Mouse (Mus musculus): ENCODE results near the gene Rnf145.

Rnf145 gene

DNA sequence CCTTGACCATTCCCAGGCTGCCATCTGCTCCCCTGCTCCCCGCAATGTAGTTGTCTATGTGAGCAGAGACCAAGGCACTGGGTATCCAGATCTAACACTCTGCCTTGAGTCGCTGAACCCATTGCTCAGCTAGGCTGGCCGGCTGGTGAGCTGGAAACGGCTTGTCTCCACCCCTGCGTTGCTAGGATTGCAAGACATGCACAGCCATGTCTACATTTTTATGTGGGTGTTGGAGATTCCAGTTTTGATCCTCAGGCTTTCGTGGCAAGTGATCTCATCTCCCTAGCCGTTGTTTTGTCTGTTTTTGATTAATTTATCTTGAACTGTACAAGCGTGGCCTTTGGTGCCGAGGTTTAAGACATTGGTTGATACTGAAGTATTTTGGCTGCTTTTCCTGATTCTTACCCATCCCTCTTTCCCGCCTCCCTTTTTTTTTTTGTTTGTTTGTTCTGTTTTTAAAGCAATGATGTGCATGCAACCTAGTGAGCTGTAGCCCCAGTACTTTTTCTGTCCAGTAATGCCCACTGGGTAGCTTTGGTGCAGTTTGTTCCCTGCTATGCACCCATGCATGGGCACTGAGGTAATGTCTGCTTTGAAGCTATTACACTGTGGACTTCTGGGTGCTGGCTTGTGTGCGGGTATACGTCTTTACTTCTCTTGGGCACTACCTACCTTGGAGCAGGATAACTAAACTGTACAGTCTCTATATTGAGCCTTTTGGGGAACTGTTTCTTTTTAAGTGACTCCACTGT lies 16.4 kb downstream of the Rnf145 start:
- no peak for DNase-seq (ENCODE audit: low read depth, low spot score)

DNA sequence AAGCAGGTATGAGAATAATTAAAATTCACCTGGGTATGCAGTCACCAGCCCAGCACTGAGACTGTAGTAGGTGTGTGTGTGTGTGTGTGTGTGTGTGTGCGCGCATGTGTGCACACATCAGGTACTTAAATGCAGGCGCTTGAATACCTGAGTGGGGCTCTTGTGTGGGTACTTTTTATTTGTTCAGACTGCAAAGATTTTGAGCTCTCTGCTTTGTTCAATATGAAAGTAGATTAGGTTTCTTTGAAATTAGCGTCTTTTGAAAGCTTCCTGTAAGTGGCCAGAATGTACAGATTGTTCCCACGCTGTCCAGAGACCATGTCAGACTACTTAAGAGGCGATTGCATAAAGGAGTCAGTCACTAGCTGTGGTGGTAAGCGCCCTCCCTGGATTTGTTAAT lies 18.6 kb downstream of the Rnf145 start:
- DNase-seq (ENCODE audit: low read depth, low spot score) = no peak

DNA sequence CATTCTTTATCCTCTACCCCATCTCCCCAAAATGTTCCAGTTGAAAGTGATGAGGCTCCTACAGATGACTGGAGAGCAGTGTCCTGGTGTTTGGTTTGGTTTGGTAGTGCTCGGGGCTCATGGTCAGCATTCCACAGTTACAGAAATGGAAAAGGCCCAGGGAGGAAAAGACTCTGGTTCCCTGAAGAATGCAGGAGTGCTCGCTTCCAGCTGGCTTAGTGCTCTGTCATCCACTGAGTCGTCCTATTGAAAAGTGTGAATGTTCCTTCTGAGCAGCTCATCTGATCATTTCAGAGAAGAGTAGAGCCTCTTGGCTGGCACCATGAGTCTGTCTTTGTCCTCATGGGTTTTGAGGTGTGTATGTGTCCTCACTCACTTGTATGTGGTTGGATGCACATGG lies 19.3 kb downstream of the Rnf145 start:
- no peak for DNase-seq (ENCODE audit: low read depth, low spot score)

DNA sequence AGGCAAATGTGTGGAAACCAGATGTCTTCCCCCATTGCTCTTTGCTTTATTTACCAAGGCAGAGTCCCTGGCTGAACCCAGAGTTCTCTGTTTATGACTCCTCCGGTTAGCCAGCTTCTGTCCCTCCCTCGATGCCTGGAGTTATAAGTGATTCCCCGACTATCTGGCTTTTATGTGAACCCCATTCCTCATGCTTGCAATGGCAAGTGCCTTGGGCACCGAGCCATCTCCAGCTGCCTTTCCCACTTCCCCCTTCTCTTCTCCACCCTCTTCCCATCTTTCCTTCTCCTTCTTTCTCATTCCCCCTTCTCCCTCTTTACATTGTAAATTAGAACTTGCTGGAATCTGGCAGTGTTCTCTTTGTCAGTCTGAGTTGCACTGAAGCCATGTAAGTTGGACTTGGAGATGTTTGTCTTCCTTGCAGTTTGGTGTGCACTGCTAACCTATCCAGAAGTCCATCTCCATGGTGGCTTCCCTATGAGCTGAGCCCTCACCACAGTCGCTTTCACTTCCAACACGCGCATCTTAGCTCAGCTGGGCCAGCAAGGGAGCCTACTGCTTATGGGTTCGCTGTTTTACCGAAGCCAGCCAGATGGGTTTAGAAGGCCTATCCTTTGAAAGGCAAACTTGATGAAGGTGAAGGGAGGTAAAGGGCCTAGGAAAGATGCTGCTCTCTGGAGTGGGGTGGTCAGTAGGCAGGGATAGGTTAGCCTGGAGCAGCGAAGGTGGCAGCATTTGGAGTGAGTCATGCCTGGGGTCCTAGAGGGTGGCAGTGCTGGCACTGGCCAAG lies 19.9 kb downstream of the Rnf145 start:
- no peak for DNase-seq (ENCODE audit: low read depth, low spot score)

DNA sequence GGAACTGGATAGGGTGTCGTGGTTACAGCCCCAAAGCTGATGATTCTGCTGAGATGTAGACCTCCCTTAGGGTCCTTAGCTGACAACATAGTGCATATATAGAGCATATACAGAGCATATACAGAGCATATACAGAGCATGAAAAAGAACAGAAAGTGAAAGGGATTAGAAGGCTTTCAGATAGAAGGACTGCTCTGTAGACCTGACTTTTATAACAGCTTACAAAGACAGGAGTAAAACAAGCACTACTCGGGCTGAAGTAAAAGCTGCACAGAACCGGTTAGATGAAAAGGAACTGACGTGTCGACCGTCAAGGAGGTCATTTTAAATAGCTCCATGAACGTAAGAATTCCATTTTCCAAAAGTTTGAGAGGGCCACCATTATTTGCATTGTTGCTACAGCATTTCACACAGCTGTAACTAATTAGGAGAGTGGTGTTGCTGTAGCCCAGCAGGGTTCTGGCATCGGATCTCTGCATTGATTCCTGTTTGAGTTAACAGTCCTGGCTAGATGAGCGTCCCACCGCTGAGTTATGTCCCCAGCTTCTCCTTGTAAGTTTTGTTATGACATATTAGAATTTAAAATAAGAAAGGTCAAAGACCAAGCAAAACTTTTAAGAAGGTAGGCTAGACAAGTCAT lies 20.6 kb downstream of the Rnf145 start:
- DNase-seq (ENCODE audit: low read depth, low spot score) = no peak

DNA sequence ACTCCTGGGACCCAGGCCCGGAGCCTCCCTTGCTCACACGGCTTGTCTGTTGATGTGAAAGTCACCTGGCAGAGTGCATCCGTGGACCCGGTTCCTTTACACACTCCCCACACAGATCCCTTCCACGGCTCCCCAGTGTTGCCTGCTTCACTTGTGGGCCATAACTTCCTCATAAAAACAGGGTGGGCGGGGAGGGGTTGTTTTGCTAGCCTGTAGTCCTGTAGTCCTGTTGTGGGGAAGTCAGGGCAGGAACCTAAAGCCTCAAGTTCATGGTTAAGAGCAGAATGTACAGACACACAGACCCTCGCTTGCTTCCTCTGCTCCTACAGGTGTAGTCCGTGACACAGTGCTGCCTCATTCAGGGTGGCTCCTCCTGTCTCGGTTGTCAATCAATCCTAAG lies 21.5 kb downstream of the Rnf145 start:
- DNase-seq (ENCODE audit: low read depth, low spot score) = no peak

DNA sequence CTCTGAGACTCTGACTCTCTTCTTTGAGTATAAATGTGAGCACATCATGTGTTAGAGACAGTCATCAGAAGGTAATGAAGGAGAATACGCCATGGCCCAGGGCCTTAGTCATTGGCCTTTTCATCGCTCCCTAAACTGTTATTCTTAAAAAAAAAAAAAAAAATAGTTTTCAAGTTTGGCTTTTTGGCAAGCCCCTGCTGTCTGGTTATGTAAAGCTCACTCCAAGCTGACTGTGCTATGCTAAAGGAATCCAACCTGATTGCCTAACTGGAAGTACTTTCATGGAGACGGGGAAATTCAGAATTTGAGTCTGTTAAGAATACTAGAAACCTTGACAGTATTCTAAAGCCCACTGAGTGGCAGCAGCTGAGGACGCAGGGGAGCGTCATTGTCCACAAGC lies 22.5 kb downstream of the Rnf145 start:
- no peak for DNase-seq (ENCODE audit: low read depth, low spot score)

DNA sequence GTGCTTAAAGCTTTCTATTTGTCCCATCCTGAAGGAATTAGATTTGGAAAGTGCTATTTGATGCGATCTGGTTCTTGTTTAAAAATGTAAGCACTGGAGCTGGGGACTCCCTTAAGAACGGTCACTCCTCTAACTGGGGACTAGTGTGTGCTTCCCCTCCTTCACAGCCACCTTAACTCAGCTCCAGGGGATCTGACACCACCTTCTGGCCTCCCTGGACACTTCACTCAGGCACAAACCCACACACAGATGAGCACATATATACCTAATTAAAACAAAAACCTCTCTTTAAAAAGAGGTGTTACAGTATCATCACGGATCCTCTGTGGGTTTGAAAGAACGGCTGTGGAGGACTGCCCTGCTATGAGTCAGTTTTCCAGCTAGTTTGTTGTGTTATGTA lies 23.0 kb downstream of the Rnf145 start:
- DNase-seq (ENCODE audit: low read depth, low spot score) = no peak

DNA sequence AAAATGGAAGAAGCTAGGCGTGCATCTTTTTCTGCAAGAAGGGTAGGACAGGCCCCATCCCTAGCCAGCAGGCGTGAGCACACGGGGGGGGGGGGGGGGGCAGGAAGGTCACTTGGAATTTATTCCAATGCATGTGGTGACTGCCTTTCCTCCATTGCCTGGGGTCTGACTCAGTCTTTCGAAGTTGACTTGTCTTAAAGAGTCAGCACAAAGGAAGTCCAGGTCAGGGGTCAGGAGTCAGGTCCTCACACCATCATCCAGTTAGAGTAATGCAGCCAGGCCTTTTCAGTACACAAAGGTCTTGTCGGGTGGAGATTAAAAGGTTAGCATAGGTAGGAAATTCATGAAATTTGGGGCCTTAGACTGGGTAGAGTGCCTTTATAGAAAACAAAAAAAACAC lies 24.8 kb downstream of the Rnf145 start:
- no peak for DNase-seq (ENCODE audit: low read depth, low spot score)

DNA sequence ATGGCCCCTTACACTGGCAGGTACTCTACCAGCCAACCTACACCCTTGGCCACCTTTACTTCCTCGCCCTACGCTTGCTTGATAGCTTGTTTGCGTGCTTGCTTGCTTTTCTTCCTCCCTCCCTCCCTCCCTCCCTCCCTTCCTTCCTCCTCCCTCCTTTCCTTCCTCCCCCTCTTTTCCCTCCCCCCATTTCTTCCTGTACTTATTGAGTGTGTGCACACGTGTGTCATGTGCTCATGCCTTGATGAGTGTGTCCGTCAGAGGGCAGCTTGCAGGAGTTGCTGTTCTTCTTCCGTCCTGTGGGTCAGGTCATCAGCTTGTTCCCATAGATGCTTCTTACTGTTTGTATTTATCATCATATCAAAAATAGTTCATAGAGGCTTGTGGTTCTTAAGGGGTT lies 25.2 kb downstream of the Rnf145 start:
- no peak for DNase-seq (ENCODE audit: low read depth, low spot score)

DNA sequence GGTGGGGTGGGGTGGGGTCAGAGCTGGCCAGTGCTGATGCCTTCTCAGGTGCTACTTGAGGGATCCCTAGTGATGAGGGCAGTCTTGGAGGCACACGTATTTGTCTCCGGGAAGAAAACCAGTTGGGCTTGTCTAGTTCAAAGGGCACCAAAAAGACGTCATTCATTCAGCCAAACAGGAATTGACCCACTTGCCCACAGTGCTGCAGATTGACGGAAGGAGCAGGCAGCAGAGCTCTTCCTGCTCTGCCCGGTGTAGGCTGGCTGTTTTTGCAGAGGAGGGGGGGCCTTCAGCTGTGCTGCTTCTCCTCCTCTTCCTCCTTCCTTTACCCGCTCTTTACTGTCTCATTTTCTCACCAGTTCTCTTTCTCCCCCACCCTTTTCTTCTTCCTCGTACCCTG lies 26.4 kb downstream of the Rnf145 start:
- DNase-seq (ENCODE audit: low read depth, low spot score) = no peak

DNA sequence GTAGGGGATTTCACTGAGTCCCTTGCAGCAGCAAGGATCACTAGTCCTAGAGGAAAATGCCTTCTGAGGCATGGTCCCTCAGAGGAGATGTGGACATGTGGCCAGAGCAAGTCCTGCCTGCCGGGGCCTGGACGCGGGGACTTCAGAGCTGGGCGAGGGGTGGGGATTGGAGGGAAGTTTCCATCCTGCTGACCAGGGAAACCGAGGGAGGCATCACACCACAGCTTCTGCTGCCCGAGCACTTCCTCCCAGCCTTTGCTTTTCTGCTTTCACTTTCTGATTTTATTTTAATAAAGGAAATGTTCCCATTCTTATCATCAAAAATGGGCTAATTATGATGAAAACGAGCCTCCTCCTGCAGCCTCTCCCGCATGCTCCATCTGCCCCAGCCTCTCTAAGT lies 27.5 kb downstream of the Rnf145 start:
- no peak for DNase-seq (ENCODE audit: low read depth, low spot score)

DNA sequence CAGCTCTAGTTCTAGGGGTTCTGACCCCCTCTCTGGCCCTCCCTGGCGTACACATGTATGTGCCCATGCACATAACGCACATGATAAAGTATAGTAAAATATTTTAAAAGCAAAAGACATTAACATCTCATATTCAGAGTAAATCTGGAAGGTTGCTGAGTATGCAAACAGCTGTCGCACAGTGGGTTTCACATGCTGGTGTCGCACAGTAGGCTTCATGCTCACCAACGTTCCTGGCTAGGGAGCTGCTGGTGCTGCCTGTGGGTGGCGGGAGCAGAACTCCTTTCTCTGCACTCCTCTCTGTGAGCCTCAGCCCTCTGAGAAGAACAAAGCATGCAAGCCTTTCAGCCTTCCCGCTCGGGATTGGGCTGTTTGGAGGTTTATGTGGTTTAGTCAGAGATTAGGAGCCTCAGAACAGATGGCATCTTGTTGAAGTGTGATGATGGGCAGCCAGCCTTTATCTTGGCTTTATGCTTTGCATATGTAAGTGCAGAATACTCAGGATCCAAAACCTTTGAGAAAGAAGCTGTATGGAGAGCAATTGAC lies 29.0 kb downstream of the Rnf145 start:
- DNase-seq (ENCODE audit: low read depth, low spot score) = no peak

DNA sequence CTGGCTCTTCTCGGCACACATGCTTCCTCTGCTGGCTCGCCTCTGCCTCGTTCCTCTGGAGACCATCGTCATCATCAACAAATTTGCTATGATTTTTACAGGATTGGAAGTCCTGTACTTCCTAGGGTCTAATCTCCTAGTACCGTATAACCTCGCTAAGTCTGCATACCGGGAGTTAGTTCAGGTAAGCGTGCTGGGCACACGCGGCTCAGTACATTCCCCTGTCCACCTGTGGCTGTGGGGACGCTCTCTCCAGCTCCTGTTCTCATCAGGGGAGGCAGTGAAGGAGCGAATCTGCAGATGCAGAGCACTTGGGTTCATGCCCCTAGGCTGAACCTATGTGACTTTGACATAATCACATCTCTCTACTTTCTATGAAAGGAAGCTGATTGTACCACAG lies 30.1 kb downstream of the Rnf145 start:
- DNase-seq (ENCODE audit: low read depth, low spot score) = no peak

DNA sequence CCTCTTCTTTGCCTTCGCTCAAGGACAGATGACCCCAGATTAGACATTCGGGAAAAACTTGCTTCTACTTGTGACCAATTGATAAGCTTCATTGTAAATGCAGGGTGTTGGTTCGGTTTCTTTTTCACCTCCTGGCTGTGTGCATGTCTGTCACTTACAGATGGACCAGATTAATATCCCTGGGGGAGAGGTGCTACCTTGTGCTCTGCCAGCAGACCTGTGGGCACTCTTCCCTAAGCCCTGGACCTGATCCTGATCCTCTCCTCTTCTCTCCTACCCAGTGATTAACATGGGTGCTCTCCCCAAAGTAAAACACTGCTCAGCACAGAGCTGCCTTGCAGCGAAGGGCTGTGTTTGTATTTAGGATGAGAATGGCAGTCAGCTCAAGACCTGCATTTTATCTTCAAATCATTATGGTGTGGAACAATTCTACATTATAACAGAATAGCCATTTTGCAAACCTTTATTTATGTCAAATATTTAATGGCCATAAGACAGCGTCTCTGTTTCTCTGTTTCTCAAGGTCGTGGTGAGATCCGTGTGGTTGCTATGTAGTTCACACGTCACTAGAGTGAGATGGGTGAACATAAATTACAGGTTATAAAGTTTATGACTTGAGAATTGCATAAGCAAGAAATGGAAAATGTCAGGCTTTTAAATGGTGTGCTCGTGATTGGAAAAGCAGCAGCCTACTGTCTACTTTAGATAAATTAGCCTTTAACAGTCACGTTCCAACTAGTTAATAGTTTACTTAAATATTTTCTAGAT lies 30.9 kb downstream of the Rnf145 start:
- no peak for DNase-seq (ENCODE audit: low read depth, low spot score)

DNA sequence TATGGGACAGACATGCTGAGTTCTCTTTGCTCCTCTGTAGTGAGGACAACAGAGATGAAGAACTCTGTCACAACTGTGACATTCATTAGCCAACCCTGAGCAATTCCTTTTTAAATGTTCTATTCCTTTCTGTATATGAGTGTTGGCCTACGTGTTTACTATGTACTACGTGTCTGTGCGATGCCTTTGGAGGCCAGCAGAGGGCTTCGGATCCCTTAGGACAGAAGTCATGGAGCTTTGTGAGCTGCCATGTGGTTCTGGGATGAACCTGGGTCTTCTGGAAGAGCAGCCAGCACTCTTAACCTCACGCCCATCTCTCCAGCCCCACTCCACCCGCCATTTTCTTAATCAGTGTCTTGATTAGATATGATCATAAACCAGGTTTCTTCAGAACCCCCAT lies 32.2 kb downstream of the Rnf145 start:
- DNase-seq (ENCODE audit: low read depth, low spot score) = peak; percentile 38

DNA sequence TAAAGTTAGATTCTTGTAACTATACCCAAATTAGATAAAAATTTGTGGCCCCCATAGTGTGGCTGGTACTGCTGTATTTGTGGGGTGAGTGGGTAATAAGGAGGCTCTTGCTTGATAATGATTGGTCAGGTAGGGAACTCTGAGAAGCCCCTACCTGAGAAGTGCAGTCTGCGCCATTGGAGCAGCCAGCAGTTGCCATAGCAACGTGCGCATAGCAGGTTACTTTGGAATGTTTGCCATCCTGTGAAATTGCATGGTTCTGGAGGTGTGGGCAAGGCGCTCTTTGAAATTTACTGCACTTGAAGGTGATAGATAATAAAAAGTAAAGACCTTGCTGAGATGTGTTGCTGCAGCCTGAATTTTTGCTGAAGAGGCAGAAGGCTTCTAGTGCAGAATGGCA lies 35.6 kb downstream of the Rnf145 start:
- DNase-seq (ENCODE audit: low read depth, low spot score) = no peak

DNA sequence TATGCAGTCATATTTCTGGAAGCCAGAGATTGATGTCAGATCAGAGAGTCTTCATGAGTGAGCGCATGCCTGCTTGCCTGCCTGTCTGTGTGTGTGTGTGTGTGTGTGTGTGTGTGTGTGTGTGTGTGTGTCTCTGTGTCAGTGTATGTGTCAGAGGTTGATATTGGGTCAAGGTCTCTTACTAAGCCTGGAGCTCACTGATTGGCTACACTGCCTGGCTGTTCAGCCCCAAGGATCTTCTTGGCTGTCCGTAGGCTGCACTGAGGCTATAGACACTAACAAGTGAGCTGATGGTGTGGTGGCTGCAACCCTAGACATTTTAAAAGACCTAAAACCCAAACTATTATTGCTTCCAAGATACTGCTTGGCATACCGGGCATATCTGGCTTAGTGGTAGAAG lies 39.8 kb downstream of the Rnf145 start:
- DNase-seq (ENCODE audit: low read depth, low spot score) = no peak

DNA sequence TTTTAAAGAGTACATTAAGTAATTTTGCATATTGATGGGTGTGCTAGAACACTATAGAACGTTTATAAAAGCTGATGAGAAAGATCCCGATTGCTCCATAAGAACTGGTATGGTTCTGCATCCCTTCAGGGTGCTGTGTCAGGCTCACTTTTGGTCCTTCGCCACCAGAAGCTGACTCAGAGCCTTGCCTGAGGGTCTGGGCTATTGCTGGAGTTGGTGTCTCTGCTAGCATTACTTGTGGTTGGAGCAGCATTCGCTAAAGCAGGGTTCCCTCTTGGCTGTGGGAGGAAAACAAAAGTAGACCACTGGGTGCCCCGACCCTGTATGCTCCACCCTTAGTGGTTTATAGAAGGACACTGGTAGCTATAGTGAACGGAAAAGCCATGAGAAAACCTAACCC lies 40.7 kb downstream of the Rnf145 start:
- DNase-seq (ENCODE audit: low read depth, low spot score) = no peak

DNA sequence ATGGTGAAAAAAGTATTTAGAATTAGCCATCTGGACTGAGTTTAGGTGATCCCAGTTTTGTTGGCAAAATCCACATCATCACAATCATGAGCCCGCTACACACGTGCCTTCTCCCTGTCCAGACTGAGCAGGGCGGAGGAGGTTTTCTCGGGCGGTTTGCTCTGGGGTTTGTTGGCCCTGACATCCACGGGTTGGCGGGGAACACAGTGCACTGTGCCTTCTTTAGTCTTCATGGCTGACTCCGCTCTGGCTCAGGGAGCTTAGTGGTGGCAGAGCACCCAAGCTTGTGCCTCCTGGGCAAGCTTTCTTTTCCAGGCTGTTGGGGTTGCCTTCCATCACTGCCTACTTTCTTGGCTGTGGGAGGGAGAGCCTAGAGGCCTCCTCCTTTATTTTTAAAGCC lies 41.6 kb downstream of the Rnf145 start:
- no peak for DNase-seq (ENCODE audit: low read depth, low spot score)

DNA sequence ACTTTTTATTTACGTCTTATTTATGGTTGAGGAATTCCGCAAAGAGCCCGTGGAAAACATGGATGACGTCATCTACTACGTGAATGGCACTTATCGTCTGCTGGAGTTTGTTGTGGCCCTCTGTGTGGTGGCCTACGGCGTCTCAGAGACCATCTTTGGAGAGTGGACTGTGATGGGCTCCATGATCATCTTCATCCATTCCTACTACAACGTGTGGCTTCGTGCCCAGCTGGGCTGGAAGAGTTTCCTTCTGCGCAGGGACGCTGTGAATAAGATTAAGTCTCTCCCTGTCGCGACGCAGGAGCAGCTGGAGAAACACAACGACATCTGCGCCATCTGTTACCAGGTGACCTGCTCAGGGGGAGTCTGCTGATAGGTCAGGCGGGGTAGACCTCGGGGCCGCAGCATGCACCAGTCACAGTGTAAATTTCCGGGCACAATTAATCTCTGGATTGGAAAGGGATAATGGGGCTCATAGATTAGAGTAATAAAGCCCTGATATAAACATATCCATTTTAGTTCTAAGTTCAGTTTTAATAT lies 42.8 kb downstream of the Rnf145 start:
- no peak for DNase-seq (ENCODE audit: low read depth, low spot score)

Measured in WW6 (cell line).